Mouse (Mus musculus) stomach, postnatal 0 days (tissue): ENCODE measurements around the gene Rprd1b. TPM values are rescaled to one million over a fixed set of nuclear protein-coding genes. Genes with fewer than 3 reads are reported as not detected.
A peak's percentile ranks its signal among the peaks of the same experiment; 100 is the strongest.

Source experiments
- ATAC-seq: fragments of 200-750 bp; cut with Nextera tagmentation; 2 replicates; pipeline ENCODE4 v1.8.0; 2017; ENCODE audit not compliant: low FRiP score, low TSS enrichment
- DNase-seq: peaks from one replicate; pipeline ENCODE4 v3.0.0-alpha.2; 2016; ENCODE audit warnings: low spot score
- H3K27ac ChIP-seq: fragments of 300-500 bp; sonication (generic); replicated peaks from 2 replicates; pipeline ENCODE4 v1.5.1; 2014; ENCODE audit warnings: mild to moderate bottlenecking, control low read depth
- H3K27me3 ChIP-seq: fragments of 300-500 bp; sonication (generic); 2 replicates; pipeline ENCODE4 v1.6.1; 2014; ENCODE audit warnings: low read length; ENCODE audit not compliant: control insufficient read depth, insufficient read depth
- H3K36me3 ChIP-seq: fragments of 300-500 bp; sonication (generic); 2 replicates; pipeline ENCODE4 v1.6.1; 2014; ENCODE audit warnings: low read length, mixed read lengths; ENCODE audit not compliant: control insufficient read depth, insufficient read depth
- H3K4me1 ChIP-seq: fragments of 300-500 bp; sonication (generic); replicated peaks from 2 replicates; pipeline ENCODE4 v1.6.1; 2014; ENCODE audit warnings: antibody characterized with exemption; ENCODE audit not compliant: control insufficient read depth, insufficient read depth
- H3K4me2 ChIP-seq: fragments of 300-500 bp; sonication (generic); replicated peaks from 2 replicates; pipeline ENCODE4 v1.6.1; 2014; ENCODE audit warnings: low read depth, mild to moderate bottlenecking, control low read depth, moderate library complexity
- H3K4me3 ChIP-seq: fragments of 300-500 bp; sonication (generic); 2 replicates; pipeline ENCODE4 v1.5.1; 2014; ENCODE audit warnings: low read depth, low read length, control low read depth
- H3K9ac ChIP-seq: fragments of 300-500 bp; sonication (generic); 2 replicates; pipeline ENCODE4 v1.6.1; 2014; ENCODE audit warnings: mild to moderate bottlenecking, low read length, control low read depth, mixed read lengths
- H3K9me3 ChIP-seq: fragments of 300-500 bp; sonication (generic); 2 replicates; pipeline ENCODE4 v1.6.1; 2016; ENCODE audit warnings: low read length; ENCODE audit not compliant: control insufficient read depth
- CTCF ChIP-seq: IDR thresholded peaks from 2 replicates; pipeline ENCODE4 v1.5.1; 2016; ENCODE audit warnings: antibody characterized with exemption, low read depth, mild to moderate bottlenecking, moderate library complexity
- EP300 ChIP-seq: optimal IDR thresholded peaks from 2 replicates; pipeline ENCODE3; 2016; ENCODE audit warnings: antibody characterized with exemption
- WGBS: fragments of 180-500 bp; shearing (Covaris S2); extraction: QIAGEN DNeasy Blood & Tissue Kit; methylation state at CpG from one replicate; pipeline ENCODE4 v1.1.7; 2014; 5-methylcytosine and 5-hydroxymethylcytosine counted together
- polyA plus RNA-seq: library from polyadenylated mRNA; unstranded; fragments of >200 nt; fragmentation: Nextera tagmentation; extraction: Ambion mirVana; gene quantifications from 2 replicates; pipeline ENCODE4 v1.2.1, GENCODE M21; 2015

Rprd1b gene
- polyA plus RNA-seq, 1 experiment from 2014 or later = 20.3 TPM

GRCm38 (mm10) chr2:158084486-158084885 is 56.2 kb downstream of the Rprd1b start:
- WGBS = 55% methylated on average over 8 of the region's 8 CpGs

GRCm38 (mm10) chr2:158090096-158090495 is 61.8 kb downstream of the Rprd1b start:
- no peak for ATAC-seq
- peaks cover 11% of the 10 kb centered on the region; the same call in 1 of the 2 replicates for H3K4me1 ChIP-seq
- no peaks in the 10 kb centered on the region for H3K27me3 ChIP-seq
- no peak for DNase-seq
- H3K9ac ChIP-seq = no peak overlapping the region
- no peaks in the 10 kb centered on the region for H3K36me3 ChIP-seq
- no peak for TF ChIP-seq CTCF
- TF ChIP-seq EP300 = no peak
- no peak overlapping the region for H3K4me3 ChIP-seq
- no peak overlapping the region for H3K4me2 ChIP-seq
- no peaks in the 10 kb centered on the region for H3K9me3 ChIP-seq
- WGBS = 75% methylated on average over 4 of the region's 4 CpGs
- no peak overlapping the region for H3K27ac ChIP-seq

More at GRCm38 (mm10) chr2:158084486-158084885, 56.2 kb downstream of the Rprd1b start:
- Histone ChIP-seq H3K4me1 (peaks cover 5% of the 10 kb centered on the region; the same call in 1 of the 2 replicates), H3K4me2 (no peak overlapping the region), H3K9ac (no peak overlapping the region), H3K9me3 (no peaks in the 10 kb centered on the region), H3K4me3 (no peak overlapping the region), H3K27me3 (no peaks in the 10 kb centered on the region), H3K36me3 (no peaks in the 10 kb centered on the region), H3K27ac (no peak overlapping the region)
- DNase-seq (no peak), ATAC-seq (no peak)
- TF ChIP-seq CTCF (no peak), EP300 (no peak)

GRCm38 (mm10) chr2:158093345-158093744 is 65.0 kb downstream of the Rprd1b start:
- Histone ChIP-seq H3K9ac (peak overlapping the region; percentile 23; the same call in 1 of the 2 replicates), H3K36me3 (no peaks in the 10 kb centered on the region), H3K4me3 (no peak overlapping the region), H3K4me2 (no peak overlapping the region), H3K27ac (peak overlapping the region; percentile 85), H3K27me3 (no peaks in the 10 kb centered on the region), H3K4me1 (peaks cover 7% of the 10 kb centered on the region; the same call in 1 of the 2 replicates), H3K9me3 (no peaks in the 10 kb centered on the region)
- 34% methylated on average over 5 of the region's 5 CpGs for WGBS
- TF ChIP-seq CTCF (no peak), EP300 (no peak)
- DNase-seq (no peak), ATAC-seq (0 out of 2 replicates have a peak, but pooled peaks have one; percentile 11)

- Histone ChIP-seq H3K27me3 (no peaks in the 10 kb centered on the region), H3K9me3 (no peaks in the 10 kb centered on the region), H3K36me3 (no peaks in the 10 kb centered on the region), H3K4me3 (no peak overlapping the region), H3K4me1 (peaks cover 7% of the 10 kb centered on the region; the same call in 1 of the 2 replicates), H3K9ac (no peak overlapping the region), H3K4me2 (peak overlapping the region; percentile 8; the same call in 1 of the 2 replicates), H3K27ac (peak overlapping the region; percentile 85)
- TF ChIP-seq EP300 (no peak), CTCF (no peak)
- ATAC-seq (0 out of 2 replicates have a peak, but pooled peaks have one; percentile 7), DNase-seq (no peak)
- WGBS = 31% methylated on average over 7 of the region's 7 CpGs
Measured at GRCm38 (mm10) chr2:158094300-158094699, 66.0 kb downstream of the Rprd1b start.

GRCm38 (mm10) chr2:158094846-158095245 is 66.5 kb downstream of the Rprd1b start:
- H3K9ac ChIP-seq = no peak overlapping the region
- H3K4me3 ChIP-seq = no peak overlapping the region
- H3K27ac ChIP-seq = peak overlapping the region; percentile 85
- WGBS = 43% methylated on average over 5 of the region's 5 CpGs
- no peaks in the 10 kb centered on the region for H3K27me3 ChIP-seq
- ATAC-seq (no peak), DNase-seq (no peak)
- TF ChIP-seq EP300 (no peak), CTCF (no peak)
- no peaks in the 10 kb centered on the region for H3K36me3 ChIP-seq
- H3K4me1 ChIP-seq = peaks cover 7% of the 10 kb centered on the region; the same call in 1 of the 2 replicates
- no peaks in the 10 kb centered on the region for H3K9me3 ChIP-seq
- H3K4me2 ChIP-seq = peak overlapping the region; percentile 8; the same call in 1 of the 2 replicates

- H3K4me1 ChIP-seq = peaks cover 7% of the 10 kb centered on the region; the same call in 1 of the 2 replicates
- H3K4me2 ChIP-seq = no peak overlapping the region
- H3K27ac ChIP-seq = no peak overlapping the region
- TF ChIP-seq EP300 = no peak
- TF ChIP-seq CTCF = no peak
- 70% methylated on average over 5 of the region's 5 CpGs for WGBS
- DNase-seq (no peak), ATAC-seq (no peak)
- no peak overlapping the region for H3K9ac ChIP-seq
- H3K4me3 ChIP-seq = no peak overlapping the region
- H3K36me3 ChIP-seq = no peaks in the 10 kb centered on the region
- H3K27me3 ChIP-seq = no peaks in the 10 kb centered on the region
- no peaks in the 10 kb centered on the region for H3K9me3 ChIP-seq
Measured at GRCm38 (mm10) chr2:158097071-158097470, 68.8 kb downstream of the Rprd1b start.
